Mouse (Mus musculus) mouse trophoblast stem cell (cell line): ENCODE data around the gene Nfx1.

ENCODE experiments used
- in situ Hi-C, 2 experiments: fragments of 300-500 bp; cut with MseI, MboI; formaldehyde crosslinking; loops; 2 replicates in 1 of 2; 3 replicates in 1 of 2; pipeline ENCODE4 v1.15.1; 2025

The Nfx1 gene

GRCm38 (mm10) chr4:40975678-40976077, 5.0 kb downstream of the Nfx1 start:
- in situ Hi-C loops = no loop called here

DNA sequence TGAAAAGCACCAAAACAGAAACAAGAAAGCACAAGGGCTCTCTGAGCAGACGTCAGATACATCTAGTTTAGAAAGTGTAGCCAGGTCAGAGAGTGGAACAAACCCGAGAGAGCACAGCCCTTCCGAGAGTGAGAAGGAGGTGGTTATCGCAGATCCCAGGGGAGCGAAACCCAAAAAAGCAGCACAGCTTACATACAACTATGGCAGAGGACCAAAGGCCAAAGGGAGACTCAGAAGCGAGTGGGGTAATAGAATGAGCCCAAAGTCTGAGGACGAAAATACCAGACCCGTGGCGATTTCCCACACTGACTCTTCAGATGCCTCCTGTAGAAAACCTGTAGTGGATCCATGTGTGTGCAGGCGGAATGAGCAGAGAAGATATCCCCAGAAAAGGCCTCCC, 5.9 kb downstream of the Nfx1 start:
- in situ Hi-C loops = no loop called here

DNA sequence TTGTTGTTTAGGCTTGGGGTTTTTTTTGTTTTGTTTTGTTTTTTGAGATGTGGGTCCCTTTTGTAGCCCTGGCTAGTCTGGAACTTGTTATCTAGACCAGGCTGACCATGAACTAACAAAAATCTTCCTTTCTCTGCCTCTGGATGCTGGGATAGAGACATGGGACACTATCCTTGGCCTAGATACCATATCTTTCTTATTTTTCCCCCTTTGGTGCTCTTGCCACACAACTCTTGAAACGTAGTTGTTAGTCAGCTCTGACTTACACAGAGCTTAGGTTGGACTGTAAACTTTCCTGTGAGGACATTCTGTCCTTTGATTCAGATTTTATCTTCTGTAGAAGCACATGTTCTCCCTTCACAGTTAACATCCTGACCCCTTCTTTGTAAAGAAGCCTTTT, 8.7 kb downstream of the Nfx1 start:
- in situ Hi-C loops = no loop called here

- in situ Hi-C loops = no loop called here
Measured at GRCm38 (mm10) chr4:40982486-40982885, 11.8 kb downstream of the Nfx1 start.

DNA sequence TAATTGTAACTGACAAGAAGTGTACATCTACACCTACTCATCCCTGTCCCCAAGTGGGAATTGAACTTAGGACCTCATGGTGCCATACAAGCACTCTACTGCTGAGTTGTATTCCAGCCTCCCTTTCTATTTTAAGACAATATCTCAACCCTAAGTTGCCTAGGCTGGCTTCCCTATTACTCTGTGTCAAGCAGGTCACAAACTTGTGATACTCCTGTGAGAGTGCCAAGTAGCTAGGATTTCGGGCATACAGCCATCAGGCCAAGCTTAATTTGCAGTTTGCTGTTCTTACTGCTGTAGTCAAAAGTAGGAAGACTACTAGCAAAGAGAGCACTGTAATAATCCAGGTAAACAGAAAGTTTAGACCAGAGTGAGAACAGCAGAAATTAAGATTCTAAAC, 13.0 kb downstream of the Nfx1 start:
- in situ Hi-C loops = no loop called here

DNA sequence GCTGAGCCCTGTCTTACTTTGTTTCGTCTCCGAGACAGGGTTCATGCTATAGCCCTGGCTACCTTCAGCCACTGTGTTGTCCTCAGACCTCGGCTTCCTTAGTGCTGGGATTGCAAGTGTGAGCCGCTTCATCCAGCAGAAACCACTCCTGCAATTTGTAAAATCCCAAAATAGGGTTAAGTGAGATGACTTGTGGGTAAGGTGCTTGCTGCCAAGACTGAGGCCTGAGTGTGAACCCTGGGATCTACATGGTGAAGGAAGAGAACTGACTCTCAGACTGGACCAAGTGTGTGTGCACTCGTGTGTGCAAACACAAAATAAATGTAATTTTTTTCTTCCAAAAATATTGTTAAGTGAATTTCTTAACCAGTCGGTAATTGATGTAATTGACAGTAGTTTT, 18.9 kb downstream of the Nfx1 start:
- in situ Hi-C loops = no loop called here

GRCm38 (mm10) chr4:40996302-40996701, 25.6 kb downstream of the Nfx1 start:
- in situ Hi-C loops = no loop called here

- in situ Hi-C loops = no loop called here
Measured at GRCm38 (mm10) chr4:40997916-40998315, 27.2 kb downstream of the Nfx1 start.

DNA sequence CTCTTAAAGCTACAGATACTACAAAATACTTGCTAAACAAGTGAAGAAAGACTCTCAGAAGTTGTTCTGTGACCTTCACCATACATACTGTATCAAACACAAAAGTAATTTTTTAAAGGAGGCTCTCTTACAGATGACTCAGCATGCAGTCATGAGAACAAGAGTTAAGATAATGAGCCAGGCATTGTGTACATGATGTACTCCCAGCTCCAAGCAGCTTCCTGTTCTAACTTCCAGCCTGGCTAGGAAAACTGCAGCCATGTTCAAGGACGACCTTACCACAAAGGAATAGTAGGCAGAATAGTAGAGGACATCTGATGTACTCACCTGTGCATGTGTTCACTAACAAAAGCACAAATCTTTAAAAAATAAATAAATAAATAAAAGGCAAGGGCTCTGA, 29.6 kb downstream of the Nfx1 start:
- in situ Hi-C loops = no loop called here

DNA sequence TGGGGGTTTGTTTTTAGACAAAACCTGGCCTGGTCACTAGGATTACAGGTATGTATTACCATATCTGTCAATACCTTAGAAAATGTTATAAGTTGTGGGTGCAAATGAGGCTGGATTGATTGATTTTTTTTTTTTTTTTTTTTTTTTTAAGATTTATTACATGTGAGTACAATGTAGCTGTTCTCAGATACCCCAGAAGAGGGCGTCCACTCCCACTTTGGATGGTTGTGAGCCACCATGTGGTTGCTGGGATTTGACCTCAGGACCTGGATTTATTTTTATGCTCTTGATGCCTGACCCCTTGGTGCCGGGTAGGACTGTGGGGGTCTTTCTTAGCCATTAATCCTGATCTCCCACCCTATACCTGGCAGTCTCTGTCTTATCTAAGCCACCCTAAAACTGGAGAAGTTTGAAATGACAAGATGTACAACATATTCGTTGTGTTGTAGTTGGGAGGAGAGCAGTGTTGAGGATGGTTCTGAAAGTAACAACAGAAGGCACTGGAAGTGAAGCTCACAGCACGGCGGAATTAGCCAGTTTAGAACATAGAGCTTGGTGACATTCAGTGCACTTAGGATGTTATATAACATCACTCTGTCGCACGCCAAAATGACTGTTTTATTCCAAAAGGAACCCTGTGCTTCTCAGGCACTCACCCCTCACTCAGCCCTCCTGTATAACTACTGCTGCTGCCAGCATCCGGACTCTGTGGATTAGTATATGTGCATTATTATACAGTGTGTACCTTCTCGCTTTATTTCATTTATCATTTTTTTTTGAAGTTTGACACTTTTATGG, 30.3 kb downstream of the Nfx1 start:
- in situ Hi-C loops = no loop called here

DNA sequence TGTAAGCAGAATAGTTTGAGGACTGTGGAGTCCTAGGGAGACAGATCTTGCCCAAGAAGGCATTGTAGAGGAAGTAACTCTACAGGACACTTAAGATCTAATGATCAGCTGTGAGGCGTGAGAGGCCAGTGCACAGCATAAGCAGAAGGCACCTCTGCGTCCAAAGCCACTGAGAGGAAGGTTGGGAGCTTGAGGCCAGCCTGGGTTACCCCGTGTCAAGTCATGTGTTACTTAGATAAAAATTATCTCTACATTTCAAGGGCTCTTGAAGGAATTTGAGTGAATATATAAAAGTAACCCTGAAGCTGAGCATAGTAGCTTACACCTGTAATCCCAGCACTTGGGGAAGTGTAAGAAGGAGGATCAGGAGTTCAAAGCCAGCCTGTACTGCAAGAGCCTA, 42.6 kb downstream of the Nfx1 start:
- in situ Hi-C loops = no loop called here

GRCm38 (mm10) chr4:41015798-41016197, 45.1 kb downstream of the Nfx1 start:
- in situ Hi-C loops = no loop called here

DNA sequence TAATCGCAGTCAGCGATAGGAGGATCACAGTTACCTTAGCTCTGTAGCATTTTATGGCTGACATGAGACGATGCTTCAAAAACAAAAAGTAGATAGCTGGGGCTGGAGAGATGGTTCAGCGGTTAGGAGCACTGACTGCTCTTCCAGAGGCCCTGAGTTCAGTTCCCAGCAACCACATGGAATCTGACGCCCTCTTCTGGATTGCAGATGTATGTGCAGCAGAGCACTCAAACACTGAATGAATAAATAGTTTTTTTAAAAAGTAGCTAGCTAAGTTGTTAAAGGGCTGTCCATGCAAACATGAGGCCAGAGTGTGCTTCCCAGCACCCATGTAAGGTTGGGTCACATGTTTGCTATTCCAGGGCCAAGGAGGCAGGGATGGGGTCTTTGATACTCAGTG, 50.4 kb downstream of the Nfx1 start:
- in situ Hi-C loops = no loop called here

- in situ Hi-C loops = no loop called here
Measured at GRCm38 (mm10) chr4:41026086-41026787, 55.5 kb downstream of the Nfx1 start.

DNA sequence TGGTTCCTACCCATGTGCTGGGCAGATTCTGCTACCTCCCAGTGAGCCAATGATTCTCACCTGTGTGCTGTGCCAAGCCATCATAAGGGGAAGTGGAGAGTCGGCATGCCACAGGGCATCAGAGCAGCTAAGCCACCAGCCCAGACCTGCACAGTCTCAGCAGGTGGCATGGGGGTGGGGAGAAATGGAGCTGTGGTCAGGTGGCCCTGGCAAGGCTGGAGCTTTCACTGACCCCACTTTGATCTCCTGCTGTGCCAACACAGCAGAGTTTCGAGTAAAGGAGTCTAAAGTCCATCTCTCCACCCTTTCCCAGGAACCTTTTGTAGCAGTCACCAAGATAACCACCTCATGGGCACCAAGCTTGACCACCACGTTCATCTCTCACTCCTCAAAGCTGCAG, 57.2 kb downstream of the Nfx1 start:
- in situ Hi-C loops = no loop called here

DNA sequence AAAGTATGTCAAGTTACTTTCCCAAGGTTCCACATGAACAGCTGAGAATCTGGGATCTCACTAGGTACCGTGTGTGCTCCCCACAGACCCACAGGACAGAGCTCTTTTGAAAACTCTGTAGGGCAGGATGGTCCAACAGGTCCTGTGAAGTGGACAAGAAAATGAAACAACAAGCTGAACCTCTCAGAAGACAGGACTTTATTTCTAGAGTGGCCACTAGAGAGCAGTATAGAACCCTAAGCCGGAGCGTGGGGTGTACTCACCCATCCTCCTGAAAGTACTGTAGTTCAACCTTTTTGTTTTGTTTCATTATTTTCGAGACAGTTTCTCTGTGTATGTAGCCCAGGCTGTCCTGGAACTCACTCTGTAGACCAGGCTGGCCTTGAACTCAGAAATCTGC, 57.6 kb downstream of the Nfx1 start:
- in situ Hi-C loops = no loop called here

- in situ Hi-C loops = no loop called here
Measured at GRCm38 (mm10) chr4:41029372-41029771, 58.7 kb downstream of the Nfx1 start.

GRCm38 (mm10) chr4:41031242-41031641, 60.5 kb downstream of the Nfx1 start:
- in situ Hi-C loops = no loop called here

- in situ Hi-C loops = no loop called here
Measured at GRCm38 (mm10) chr4:41037942-41038341, 67.2 kb downstream of the Nfx1 start.

DNA sequence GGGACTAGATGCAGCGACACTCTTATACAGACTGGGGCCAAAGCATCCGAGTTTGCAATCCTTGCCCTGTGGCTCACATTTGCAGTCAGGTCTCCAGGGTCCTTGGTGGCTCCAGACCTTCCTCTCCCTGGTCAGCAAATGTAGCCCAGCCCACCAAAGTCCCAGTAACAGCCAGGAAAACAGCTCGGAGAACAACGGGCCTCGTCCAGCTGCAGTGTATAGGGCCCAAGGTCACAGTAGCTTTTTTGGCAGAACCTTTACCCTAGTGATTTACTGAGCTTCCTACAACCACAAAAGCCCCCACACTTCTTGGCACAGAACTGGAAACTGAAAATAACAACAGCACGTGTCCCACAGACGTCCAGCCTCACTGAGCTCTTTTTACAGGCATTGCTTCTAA, 70.3 kb downstream of the Nfx1 start:
- in situ Hi-C loops = no loop called here

- in situ Hi-C loops = no loop called here
Measured at GRCm38 (mm10) chr4:41042880-41043279, 72.2 kb downstream of the Nfx1 start.

DNA sequence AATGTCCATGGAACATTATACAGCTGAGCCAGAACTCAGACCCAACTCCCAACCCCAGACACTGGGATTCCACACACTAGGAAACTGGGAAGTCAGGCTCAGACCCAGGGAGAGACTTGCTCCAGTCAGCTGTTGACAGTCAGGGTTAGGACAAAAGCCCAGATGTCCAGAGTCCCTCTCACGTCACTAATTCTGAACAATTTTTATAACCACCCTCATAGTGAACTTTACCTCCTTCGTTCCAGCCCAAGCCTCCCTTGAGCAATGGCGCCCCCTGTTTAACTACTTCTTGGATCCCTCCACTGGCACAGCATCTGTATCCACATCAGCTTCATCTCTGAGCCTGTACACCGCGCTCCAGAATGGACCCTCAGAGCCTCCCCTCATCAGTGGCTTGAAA, 73.3 kb downstream of the Nfx1 start:
- in situ Hi-C loops = no loop called here

- in situ Hi-C loops = no loop called here
Measured at GRCm38 (mm10) chr4:41045288-41045687, 74.6 kb downstream of the Nfx1 start.
